Mouse (Mus musculus) hindlimb bud, embryonic 11.5 days (tissue): ENCODE results near the gene Kctd7.

Experiments used
- DNase-seq: peaks from one replicate; pipeline ENCODE4 v3.0.0-alpha.2; 2012; ENCODE audit warnings: low read depth, low spot score; ENCODE audit errors: extremely low spot score

Kctd7 gene

GRCm38 (mm10) chr5:130143101-130143500 is 1.6 kb upstream of the Kctd7 start:
- no peak for DNase-seq

DNA sequence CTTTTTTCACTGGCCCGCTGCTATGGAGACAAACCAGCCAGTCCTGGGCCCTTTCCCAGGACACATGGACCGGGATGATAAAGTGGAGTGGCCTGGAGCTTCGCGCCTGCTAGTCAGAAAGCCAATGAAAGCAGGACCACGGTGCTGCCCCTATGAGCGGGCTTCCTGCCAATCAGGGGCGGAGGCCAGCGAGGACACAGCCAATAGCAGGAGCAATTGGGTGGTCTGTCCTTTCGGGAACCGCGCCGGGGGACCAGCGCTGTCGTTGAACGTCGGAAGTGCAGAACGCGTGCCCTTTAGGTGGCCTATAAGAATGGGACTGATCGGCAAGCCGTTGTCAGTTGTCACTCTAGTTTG is 706 bp upstream of the Kctd7 start:
- no peak for DNase-seq

GRCm38 (mm10) chr5:130145961-130146360 is 1.3 kb downstream of the Kctd7 start:
- DNase-seq, result no peak

GRCm38 (mm10) chr5:130149726-130150310 is 5.2 kb downstream of the Kctd7 start:
- no peak for DNase-seq

DNA sequence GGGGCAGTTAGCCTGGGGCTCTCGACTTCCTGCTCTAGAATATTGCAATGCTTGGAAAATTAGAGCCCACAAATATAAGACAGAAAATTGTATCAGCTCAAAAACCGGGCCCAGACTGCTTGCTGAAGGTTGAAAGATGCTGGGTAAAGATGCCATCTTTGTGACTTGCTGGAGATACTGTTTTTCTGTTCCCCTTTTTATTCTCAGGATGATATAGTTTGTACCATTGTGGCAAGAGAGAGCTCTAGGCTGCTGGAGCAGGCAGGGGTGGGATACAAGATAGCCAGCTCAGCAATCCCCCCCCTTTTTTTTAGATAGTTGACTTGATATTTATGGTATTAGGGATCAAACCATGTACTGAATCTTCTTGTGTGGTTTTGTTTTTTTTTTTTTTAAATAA is 9.6 kb downstream of the Kctd7 start:
- DNase-seq, result no peak

- no peak for DNase-seq
Observed at GRCm38 (mm10) chr5:130158545-130158944, 13.9 kb downstream of the Kctd7 start.

DNA sequence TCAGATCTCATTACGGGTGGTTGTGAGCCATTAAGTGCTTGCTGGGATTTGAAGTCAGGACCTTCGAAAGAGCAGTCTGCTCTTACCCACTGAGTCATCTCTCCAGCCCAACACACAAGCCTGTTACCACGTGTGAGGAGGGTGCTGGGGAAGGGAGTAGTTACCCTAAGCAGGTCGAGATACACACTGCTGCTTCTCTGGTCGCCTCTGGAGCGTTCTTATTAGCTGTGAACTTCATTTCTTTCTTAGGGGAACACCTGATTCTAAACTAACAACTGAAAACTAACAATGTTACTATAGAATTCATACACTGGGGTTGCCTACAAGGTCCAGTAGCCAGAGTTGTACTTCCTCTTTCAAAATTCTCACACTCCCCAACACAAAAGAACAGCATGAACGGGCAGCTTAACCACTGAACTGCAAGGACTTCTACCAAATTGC is 15.1 kb downstream of the Kctd7 start:
- no peak for DNase-seq

- DNase-seq, result no peak
Observed at GRCm38 (mm10) chr5:130163670-130164069, 19.0 kb downstream of the Kctd7 start.

- DNase-seq, result no peak
Observed at GRCm38 (mm10) chr5:130165213-130165612, 20.6 kb downstream of the Kctd7 start.

GRCm38 (mm10) chr5:130169109-130169508 is 24.4 kb downstream of the Kctd7 start:
- DNase-seq, result no peak

GRCm38 (mm10) chr5:130170666-130171422 is 26.2 kb downstream of the Kctd7 start:
- DNase-seq, result no peak

- peak; percentile 66 for DNase-seq
Observed at GRCm38 (mm10) chr5:130171423-130171954, 26.8 kb downstream of the Kctd7 start, which contains the start of gene Rabgef1. Gene Rabgef1, plus strand, starts transcription at chr5:130171798.

GRCm38 (mm10) chr5:130171956-130172601 is 27.4 kb downstream of the Kctd7 start:
- no peak for DNase-seq

DNA sequence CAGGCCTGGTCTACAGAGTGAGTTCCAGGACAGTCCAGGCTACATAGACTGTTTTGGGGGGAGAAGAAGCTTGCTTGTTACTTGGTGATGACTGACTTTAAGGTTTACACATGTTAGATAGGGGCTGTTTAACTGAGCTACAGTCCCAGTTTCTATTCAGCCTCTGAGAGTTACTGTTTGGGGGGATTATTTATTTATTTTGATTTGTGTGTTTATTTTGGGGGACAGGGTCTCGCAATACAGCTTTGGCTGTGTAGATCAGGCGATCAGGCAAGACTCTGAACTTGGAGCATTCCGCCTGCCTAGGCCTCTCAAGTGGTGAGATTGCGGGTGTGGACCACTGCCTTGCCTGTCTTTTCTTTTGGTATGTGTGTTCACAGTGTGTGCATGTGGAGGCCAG is 28.4 kb downstream of the Kctd7 start:
- no peak for DNase-seq

DNA sequence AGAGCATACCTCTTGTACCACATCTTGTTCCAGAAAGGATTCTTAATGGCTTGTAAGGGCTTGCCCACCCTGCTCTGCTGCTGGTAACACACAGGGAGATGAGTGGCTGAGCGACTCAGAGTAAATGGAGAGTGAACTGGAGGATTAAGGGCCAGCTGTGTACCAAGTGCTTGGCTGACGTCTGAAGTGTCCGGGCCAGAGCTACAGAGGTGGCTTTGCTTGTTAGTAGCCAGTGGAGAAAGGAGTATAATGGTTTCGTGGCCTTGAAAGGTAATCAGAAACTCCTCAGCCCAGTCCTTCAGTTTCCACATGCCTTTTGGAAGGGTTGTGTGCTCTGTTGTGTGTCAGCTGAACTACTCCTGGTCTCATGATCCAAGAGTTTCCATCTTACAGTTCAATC is 33.2 kb downstream of the Kctd7 start:
- DNase-seq, result no peak

DNA sequence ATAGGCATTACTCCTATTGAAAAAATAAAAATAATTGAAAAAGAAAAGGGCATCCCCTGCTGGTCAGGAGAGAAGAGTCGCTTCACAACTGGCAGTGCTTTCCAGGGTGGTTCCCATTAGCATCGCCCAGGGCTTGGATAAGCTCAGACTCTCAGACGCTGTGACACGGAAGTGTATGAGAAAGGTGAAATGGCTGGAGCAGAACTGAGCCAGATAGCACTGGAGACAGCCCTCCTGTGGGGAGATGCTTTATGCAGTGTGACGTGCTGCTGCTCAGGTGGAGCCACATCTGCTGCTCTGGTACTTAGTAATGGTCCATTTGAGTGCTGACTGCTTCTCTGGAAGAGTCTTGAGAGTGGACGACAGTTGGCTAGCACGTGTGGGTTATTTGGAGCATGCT is 35.7 kb downstream of the Kctd7 start:
- DNase-seq, result no peak

GRCm38 (mm10) chr5:130181740-130182540 is 37.3 kb downstream of the Kctd7 start:
- DNase-seq, result no peak

DNA sequence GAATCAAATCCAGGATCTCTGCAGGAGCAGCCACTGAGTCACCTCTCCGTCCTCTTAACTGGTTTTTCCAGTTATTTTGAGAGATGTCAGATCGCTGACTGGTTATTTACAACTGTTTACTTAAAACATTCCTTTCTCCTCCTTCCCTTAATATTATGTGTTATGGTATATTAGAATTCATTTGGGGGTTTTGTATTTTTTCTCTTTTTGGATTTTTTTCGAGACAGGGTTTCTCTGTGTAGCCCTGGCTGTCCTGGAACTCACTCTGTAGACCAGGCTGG is 37.8 kb downstream of the Kctd7 start:
- DNase-seq, result no peak

DNA sequence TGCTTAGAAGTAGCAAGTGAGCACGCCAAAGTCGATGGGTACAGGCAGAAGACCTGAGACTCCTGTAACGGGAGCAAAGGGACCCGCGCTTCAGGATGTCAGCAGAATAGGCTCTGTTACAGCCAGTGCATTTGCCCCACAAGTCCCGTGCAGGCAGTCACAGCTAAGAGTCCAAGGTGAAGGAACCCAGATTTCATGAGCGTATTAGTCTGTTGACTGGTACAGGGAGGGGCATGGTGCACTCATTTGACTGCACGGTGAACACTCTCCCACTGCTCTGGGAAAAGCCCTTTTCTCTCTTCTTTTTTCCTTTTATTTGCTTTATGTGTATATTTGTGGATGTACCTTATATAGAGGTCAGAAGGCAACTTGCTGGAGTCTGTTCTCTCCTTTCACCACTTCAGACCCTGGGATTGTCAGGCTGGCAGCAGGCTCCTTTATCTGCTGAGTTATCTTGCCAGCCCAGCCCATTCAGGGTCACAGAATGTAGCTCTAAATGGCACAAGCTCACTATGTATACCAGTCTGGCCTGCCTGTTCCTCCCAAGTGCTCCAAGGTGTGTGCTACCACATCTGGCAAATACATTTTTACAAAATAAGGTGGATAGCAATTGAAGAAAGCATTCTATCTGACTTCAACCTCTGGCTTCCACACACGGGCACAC is 39.7 kb downstream of the Kctd7 start:
- DNase-seq, result no peak

- DNase-seq, result no peak
Observed at GRCm38 (mm10) chr5:130185312-130185711, 40.7 kb downstream of the Kctd7 start.

GRCm38 (mm10) chr5:130187383-130187782 is 42.7 kb downstream of the Kctd7 start:
- DNase-seq, result no peak
